Mouse (Mus musculus) intestine, postnatal 0 days (tissue): ENCODE data around the gene Wdr63. TPM values are rescaled to one million over a fixed set of nuclear protein-coding genes. Genes with fewer than 3 reads are reported as not detected.
A peak's percentile ranks its signal among the peaks of the same experiment; 100 is the strongest.

Source experiments
- ATAC-seq: fragments of 200-750 bp; cut with Nextera tagmentation; 2 replicates; pipeline ENCODE4 v1.8.0; 2017; ENCODE audit warnings: mild to moderate bottlenecking, moderate TSS enrichment, moderate library complexity
- H3K27ac ChIP-seq: fragments of 300-500 bp; sonication (generic); 2 replicates; pipeline ENCODE4 v1.5.1; 2014; ENCODE audit warnings: mild to moderate bottlenecking, low read depth, low read length, moderate library complexity
- H3K27me3 ChIP-seq: fragments of 300-500 bp; sonication (generic); replicated peaks from 2 replicates; pipeline ENCODE4 v1.6.1; 2014; ENCODE audit warnings: low read length, mixed read lengths; ENCODE audit not compliant: control insufficient read depth, insufficient read depth
- H3K36me3 ChIP-seq: fragments of 300-500 bp; sonication (generic); 2 replicates; pipeline ENCODE4 v1.6.1; 2014; ENCODE audit warnings: mild to moderate bottlenecking, moderate library complexity; ENCODE audit not compliant: control insufficient read depth, insufficient read depth
- H3K4me1 ChIP-seq: fragments of 300-500 bp; sonication (generic); replicated peaks from 2 replicates; pipeline ENCODE4 v1.6.1; 2014; ENCODE audit warnings: antibody characterized with exemption, low read length, mixed read lengths; ENCODE audit not compliant: control insufficient read depth, insufficient read depth
- H3K4me2 ChIP-seq: fragments of 300-500 bp; sonication (generic); replicated peaks from 2 replicates; pipeline ENCODE4 v1.6.1; 2014; ENCODE audit warnings: low read depth, mild to moderate bottlenecking, moderate library complexity
- H3K4me3 ChIP-seq: fragments of 300-500 bp; sonication (generic); 2 replicates; pipeline ENCODE4 v1.5.1; 2014; ENCODE audit warnings: low read depth, low read length
- H3K9ac ChIP-seq: fragments of 300-500 bp; sonication (generic); 2 replicates; pipeline ENCODE4 v1.6.1; 2014; ENCODE audit warnings: mild to moderate bottlenecking, low read depth, low read length
- H3K9me3 ChIP-seq: fragments of 300-500 bp; sonication (generic); 2 replicates; pipeline ENCODE4 v1.6.1; 2016; ENCODE audit warnings: mixed run types; ENCODE audit not compliant: control insufficient read depth
- CTCF ChIP-seq: sonication (generic); IDR thresholded peaks from 2 replicates; pipeline ENCODE4 v1.5.1; 2016; ENCODE audit warnings: low read depth, mild to moderate bottlenecking, control low read depth, antibody characterized with exemption, moderate library complexity
- WGBS: fragments of 180-500 bp; shearing (Covaris S2); extraction: QIAGEN DNeasy Blood & Tissue Kit; methylation state at CpG from one replicate; pipeline ENCODE4 v1.1.7; 2014; 5-methylcytosine and 5-hydroxymethylcytosine counted together
- polyA plus RNA-seq: library from polyadenylated mRNA; unstranded; fragments of >200 nt; fragmentation: Nextera tagmentation; extraction: Ambion mirVana; gene quantifications from 2 replicates; pipeline ENCODE4 v1.2.1, GENCODE M21; 2015

The Wdr63 gene
- polyA plus RNA-seq, 1 experiment from 2014 or later, result 1.0 TPM

DNA sequence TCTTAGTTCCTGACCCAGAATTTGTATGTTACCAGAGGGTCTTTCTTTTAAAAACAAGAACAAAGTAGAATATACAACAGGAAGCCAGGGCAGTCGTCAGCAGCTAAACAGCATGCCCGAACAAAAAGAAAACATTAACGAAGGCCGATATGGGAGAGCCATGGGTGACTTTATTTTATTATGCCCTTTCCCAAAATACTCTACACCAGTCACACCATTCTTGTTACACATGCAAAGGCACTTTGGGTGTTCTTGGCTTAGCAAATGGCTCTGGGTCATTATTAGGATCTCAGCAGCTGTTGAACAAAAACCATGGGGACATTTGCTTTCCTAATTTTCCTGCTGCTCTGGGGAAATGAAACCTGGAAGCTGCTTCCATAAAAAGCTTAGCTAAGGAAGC, 38.7 kb downstream of the Wdr63 start:
- ATAC-seq, result no peak
- no peak for TF ChIP-seq CTCF
- no peak overlapping the region for H3K4me3 ChIP-seq
- no peaks in the 10 kb centered on the region for H3K4me1 ChIP-seq
- no peaks in the 10 kb centered on the region for H3K27me3 ChIP-seq
- H3K9ac ChIP-seq, result no peak overlapping the region
- no peak overlapping the region for H3K4me2 ChIP-seq
- WGBS, result 84% methylated on average over 4 of the region's 4 CpGs
- no peaks in the 10 kb centered on the region for H3K36me3 ChIP-seq
- H3K27ac ChIP-seq, result no peak overlapping the region
- H3K9me3 ChIP-seq, result no peaks in the 10 kb centered on the region

DNA sequence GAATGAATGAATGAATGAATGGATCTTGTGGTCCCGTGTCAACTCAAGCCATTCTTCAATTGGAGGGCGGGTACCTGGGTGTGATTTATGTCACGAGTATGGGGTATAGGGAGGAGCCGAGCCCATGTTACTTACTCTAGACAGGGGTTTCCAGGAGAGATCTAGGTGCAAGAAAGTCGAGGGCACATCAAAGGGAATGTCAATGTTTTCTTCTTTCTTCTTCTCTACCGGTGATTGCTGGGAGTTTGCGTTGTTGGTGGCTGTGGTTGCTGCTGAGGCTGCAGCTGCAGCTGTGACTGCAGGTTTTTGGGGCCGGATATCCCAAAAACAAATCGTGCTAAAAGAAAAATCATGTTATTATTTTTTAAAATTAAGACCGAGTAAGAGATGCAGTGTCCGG, 44.8 kb downstream of the Wdr63 start:
- 79% methylated on average over 11 of the region's 11 CpGs for WGBS
- Histone ChIP-seq H3K4me1 (no peaks in the 10 kb centered on the region), H3K36me3 (no peaks in the 10 kb centered on the region), H3K4me3 (no peak overlapping the region), H3K9me3 (no peaks in the 10 kb centered on the region), H3K27me3 (no peaks in the 10 kb centered on the region), H3K9ac (no peak overlapping the region), H3K4me2 (no peak overlapping the region), H3K27ac (no peak overlapping the region)
- ATAC-seq, result no peak
- TF ChIP-seq CTCF, result no peak

GRCm38 (mm10) chr3:146059356-146059926, 48.5 kb downstream of the Wdr63 start:
- TF ChIP-seq CTCF, result no peak
- Histone ChIP-seq H3K27ac (no peak overlapping the region), H3K36me3 (no peaks in the 10 kb centered on the region), H3K27me3 (no peaks in the 10 kb centered on the region), H3K9me3 (no peaks in the 10 kb centered on the region), H3K9ac (no peak overlapping the region), H3K4me3 (no peak overlapping the region), H3K4me2 (no peak overlapping the region), H3K4me1 (no peaks in the 10 kb centered on the region)
- ATAC-seq, result no peak
- WGBS, result 76% methylated on average over 15 of the region's 15 CpGs

DNA sequence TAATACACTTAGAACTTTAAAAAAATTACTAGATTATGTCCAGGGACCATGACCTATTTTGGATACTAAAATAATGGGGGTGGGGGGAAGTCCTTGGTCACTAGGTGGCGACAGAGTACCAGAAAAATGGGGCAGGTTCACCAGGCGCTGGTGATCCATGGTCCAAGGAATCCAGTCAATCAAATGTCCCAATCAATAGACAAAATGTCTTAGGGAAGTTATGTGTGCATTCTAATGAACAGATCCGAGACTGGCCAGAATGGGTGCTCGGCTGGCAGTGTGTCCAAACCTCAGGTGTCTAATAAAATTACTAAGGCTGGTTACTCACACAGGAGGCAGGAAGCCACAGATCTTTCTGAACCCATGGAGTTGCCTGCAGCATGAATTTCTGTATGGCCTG, 49.7 kb downstream of the Wdr63 start:
- H3K4me3 ChIP-seq, result no peak overlapping the region
- H3K27ac ChIP-seq, result no peak overlapping the region
- TF ChIP-seq CTCF, result peak; percentile 85
- no peaks in the 10 kb centered on the region for H3K4me1 ChIP-seq
- WGBS, result 13% methylated on average over 4 of the region's 4 CpGs
- H3K4me2 ChIP-seq, result no peak overlapping the region
- H3K9ac ChIP-seq, result no peak overlapping the region
- no peaks in the 10 kb centered on the region for H3K27me3 ChIP-seq
- H3K36me3 ChIP-seq, result no peaks in the 10 kb centered on the region
- peak; percentile 36; the same call in 1 of the 2 replicates for ATAC-seq
- H3K9me3 ChIP-seq, result no peaks in the 10 kb centered on the region

DNA sequence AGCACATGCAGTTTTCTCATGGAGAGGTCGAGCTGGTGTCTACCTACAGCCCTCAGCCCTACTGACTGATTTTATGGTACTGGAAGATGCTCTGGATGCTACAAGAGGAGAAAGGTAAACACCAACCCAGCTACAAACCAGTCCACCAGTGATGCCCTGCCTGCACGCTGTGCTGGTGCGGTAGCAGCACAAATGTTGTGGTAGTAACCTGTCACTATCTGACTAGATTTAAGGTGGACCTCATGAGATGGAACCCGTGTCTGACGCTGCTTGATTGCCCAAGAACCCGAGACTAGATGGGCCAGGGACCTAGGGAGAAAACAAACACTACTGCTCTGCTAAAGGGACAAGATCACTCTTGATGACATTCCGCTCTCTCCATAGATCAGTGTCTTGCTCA, 50.8 kb downstream of the Wdr63 start:
- WGBS, result 66% methylated on average over 7 of the region's 7 CpGs
- Histone ChIP-seq H3K4me3 (no peak overlapping the region), H3K4me1 (no peaks in the 10 kb centered on the region), H3K9ac (no peak overlapping the region), H3K9me3 (no peaks in the 10 kb centered on the region), H3K4me2 (no peak overlapping the region), H3K27me3 (no peaks in the 10 kb centered on the region), H3K36me3 (no peaks in the 10 kb centered on the region), H3K27ac (no peak overlapping the region)
- ATAC-seq, result no peak
- TF ChIP-seq CTCF, result no peak

GRCm38 (mm10) chr3:146053873-146054272, 54.1 kb downstream of the Wdr63 start:
- no peak overlapping the region for H3K9ac ChIP-seq
- WGBS, result 79% methylated on average over 2 of the region's 2 CpGs
- TF ChIP-seq CTCF, result no peak

More at GRCm38 (mm10) chr3:146053873-146054272, 54.1 kb downstream of the Wdr63 start:
- ATAC-seq, result no peak
- Histone ChIP-seq H3K27me3 (no peaks in the 10 kb centered on the region), H3K9me3 (no peaks in the 10 kb centered on the region), H3K4me1 (no peaks in the 10 kb centered on the region), H3K4me2 (no peak overlapping the region), H3K27ac (no peak overlapping the region), H3K4me3 (no peak overlapping the region), H3K36me3 (no peaks in the 10 kb centered on the region)
